Mouse (Mus musculus) thymus, adult 2 months (tissue): Measurements from ENCODE around the gene Mical2.

Experiments used
- CTCF ChIP-seq: fragments of 200-500 bp; IDR thresholded peaks from 2 replicates; pipeline ENCODE4 v1.5.1; 2012; ENCODE audit warnings: mild to moderate bottlenecking, control low read depth, low read length, moderate library complexity, borderline replicate concordance; ENCODE audit not compliant: control insufficient read depth, poor library complexity, insufficient read depth; ENCODE audit errors: extremely low read depth
- POLR2A ChIP-seq: fragments of 200-500 bp; IDR thresholded peaks from 2 replicates; pipeline ENCODE4 v1.6.1; 2012; ENCODE audit warnings: mild to moderate bottlenecking, low read length, control low read depth, moderate library complexity; ENCODE audit not compliant: control insufficient read depth, poor library complexity, insufficient read depth; ENCODE audit errors: extremely low read depth

- TF ChIP-seq CTCF (no peak), POLR2A (no peak)
These were observed 802 bp upstream of the Mical2 start for GRCm38 (mm10) chr7:112224854-112225253.
